Mouse (Mus musculus): Measurements from ENCODE around the gene Ptprg. TPM values are rescaled to one million over a fixed set of nuclear protein-coding genes. Genes with fewer than 3 reads are reported as not detected.

Gene Ptprg
- polyA plus RNA-seq, 1 experiment from 2014 or later: 42.3 TPM

- Histone ChIP-seq H3K4me1 (ENCODE audit: control insufficient read depth, insufficient read depth, low read length) (no peaks in the 10 kb centered on the region), H3K27ac (ENCODE audit: low read depth, low read length) (no peak overlapping the region), H3K4me2 (ENCODE audit: low read depth, low read length) (no peak overlapping the region), H3K9me3 (ENCODE audit: control insufficient read depth, low read length) (no peaks in the 10 kb centered on the region), H3K4me3 (ENCODE audit: low read depth, low read length) (no peak overlapping the region), H3K9ac (replicated peaks; ENCODE audit: low read depth, low read length) (no peak overlapping the region), H3K36me3 (ENCODE audit: control insufficient read depth, insufficient read depth, low read length) (no peaks in the 10 kb centered on the region), H3K27me3 (ENCODE audit: control insufficient read depth, insufficient read depth, low read length) (no peaks in the 10 kb centered on the region)
- ATAC-seq (ENCODE audit: low read depth): no peak
- 93% methylated on average over 3 of the region's 3 CpGs for WGBS
Observed at GRCm38 (mm10) chr14:12105593-12105992, 552.3 kb downstream of the Ptprg start.

GRCm38 (mm10) chr14:12107459-12107858 is 554.1 kb downstream of the Ptprg start:
- Histone ChIP-seq H3K4me1 (ENCODE audit: control insufficient read depth, insufficient read depth, low read length) (no peaks in the 10 kb centered on the region), H3K9me3 (ENCODE audit: control insufficient read depth, low read length) (no peaks in the 10 kb centered on the region), H3K4me3 (ENCODE audit: low read depth, low read length) (no peak overlapping the region), H3K27ac (ENCODE audit: low read depth, low read length) (no peak overlapping the region), H3K36me3 (ENCODE audit: control insufficient read depth, insufficient read depth, low read length) (no peaks in the 10 kb centered on the region), H3K9ac (replicated peaks; ENCODE audit: low read depth, low read length) (no peak overlapping the region), H3K27me3 (ENCODE audit: control insufficient read depth, insufficient read depth, low read length) (no peaks in the 10 kb centered on the region), H3K4me2 (ENCODE audit: low read depth, low read length) (no peak overlapping the region)
- no peak for ATAC-seq (ENCODE audit: low read depth)
- 65% methylated on average over 7 of the region's 7 CpGs for WGBS

- Histone ChIP-seq H3K9ac (replicated peaks; ENCODE audit: low read depth, low read length) (no peak overlapping the region), H3K36me3 (ENCODE audit: control insufficient read depth, insufficient read depth, low read length) (no peaks in the 10 kb centered on the region), H3K27ac (ENCODE audit: low read depth, low read length) (no peak overlapping the region), H3K9me3 (ENCODE audit: control insufficient read depth, low read length) (no peaks in the 10 kb centered on the region), H3K4me1 (ENCODE audit: control insufficient read depth, insufficient read depth, low read length) (no peaks in the 10 kb centered on the region), H3K4me3 (ENCODE audit: low read depth, low read length) (no peak overlapping the region), H3K27me3 (ENCODE audit: control insufficient read depth, insufficient read depth, low read length) (no peaks in the 10 kb centered on the region), H3K4me2 (ENCODE audit: low read depth, low read length) (no peak overlapping the region)
- whole genome bisulfite sequencing: 88% methylated on average over 7 of the region's 7 CpGs
- ATAC-seq (ENCODE audit: low read depth): no peak
Observed at GRCm38 (mm10) chr14:12107991-12108390, 554.7 kb downstream of the Ptprg start.

DNA sequence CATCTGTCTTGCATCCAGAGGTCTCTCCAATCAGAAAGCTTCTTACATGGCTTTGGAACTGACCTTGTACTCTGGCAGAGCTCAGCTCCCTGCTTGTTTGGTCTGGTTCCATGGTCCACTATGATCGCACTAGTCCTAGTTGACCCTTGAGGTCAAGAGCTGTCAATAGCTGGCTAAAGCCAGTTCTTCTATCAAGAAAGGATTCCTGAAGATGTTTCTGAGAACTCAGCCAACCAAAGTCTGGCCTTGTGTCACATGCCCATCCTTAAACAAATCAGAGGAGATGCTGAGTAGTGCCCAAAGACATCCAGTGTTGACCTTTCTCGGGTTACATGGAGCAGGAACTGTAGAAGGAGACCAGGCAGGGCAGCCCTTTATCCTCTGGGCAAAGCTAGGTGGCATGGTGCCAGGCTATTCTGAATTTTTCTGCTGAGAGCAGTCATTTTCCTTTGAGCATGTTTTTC is 559.2 kb downstream of the Ptprg start:
- no peaks in the 10 kb centered on the region for H3K4me1 ChIP-seq (ENCODE audit: control insufficient read depth, insufficient read depth, low read length)
- H3K4me2 ChIP-seq (ENCODE audit: low read depth, low read length): no peak overlapping the region
- ATAC-seq (ENCODE audit: low read depth): no peak
- no peaks in the 10 kb centered on the region for H3K27me3 ChIP-seq (ENCODE audit: control insufficient read depth, insufficient read depth, low read length)
- no peak overlapping the region for H3K27ac ChIP-seq (ENCODE audit: low read depth, low read length)
- no peak overlapping the region for H3K4me3 ChIP-seq (ENCODE audit: low read depth, low read length)
- H3K36me3 ChIP-seq (ENCODE audit: control insufficient read depth, insufficient read depth, low read length): no peaks in the 10 kb centered on the region
- no peaks in the 10 kb centered on the region for H3K9me3 ChIP-seq (ENCODE audit: control insufficient read depth, low read length)
- H3K9ac ChIP-seq (replicated peaks; ENCODE audit: low read depth, low read length): no peak overlapping the region
- WGBS: 74% methylated on average over 2 of the region's 2 CpGs

GRCm38 (mm10) chr14:12113326-12113725 is 560.0 kb downstream of the Ptprg start:
- Histone ChIP-seq H3K4me3 (ENCODE audit: low read depth, low read length) (no peak overlapping the region), H3K9me3 (ENCODE audit: control insufficient read depth, low read length) (no peaks in the 10 kb centered on the region), H3K27ac (ENCODE audit: low read depth, low read length) (no peak overlapping the region), H3K4me1 (ENCODE audit: control insufficient read depth, insufficient read depth, low read length) (no peaks in the 10 kb centered on the region), H3K9ac (replicated peaks; ENCODE audit: low read depth, low read length) (no peak overlapping the region), H3K27me3 (ENCODE audit: control insufficient read depth, insufficient read depth, low read length) (no peaks in the 10 kb centered on the region), H3K36me3 (ENCODE audit: control insufficient read depth, insufficient read depth, low read length) (no peaks in the 10 kb centered on the region), H3K4me2 (ENCODE audit: low read depth, low read length) (no peak overlapping the region)
- WGBS: 73% methylated on average over 5 of the region's 5 CpGs
- ATAC-seq (ENCODE audit: low read depth): no peak

DNA sequence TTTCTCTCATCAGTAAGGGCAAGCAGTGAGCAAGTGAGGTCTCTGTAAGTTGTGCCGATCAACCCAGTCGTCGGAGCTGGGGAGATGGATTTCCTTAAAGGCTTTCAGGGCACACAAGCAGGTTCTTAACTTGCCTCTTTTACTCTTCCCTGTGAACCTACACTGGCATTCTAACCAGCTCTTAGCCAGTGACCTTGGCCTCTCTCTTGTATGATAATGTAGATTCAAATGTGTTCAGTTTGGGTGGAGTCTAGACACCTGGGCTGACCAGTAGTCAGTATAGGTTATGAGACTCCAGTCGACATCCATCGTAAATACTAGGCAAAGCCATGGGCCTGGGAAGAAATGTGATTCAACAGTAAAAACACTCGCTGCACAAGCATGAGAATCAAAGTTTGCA is 560.7 kb downstream of the Ptprg start:
- no peak for ATAC-seq (ENCODE audit: low read depth)
- H3K27me3 ChIP-seq (ENCODE audit: control insufficient read depth, insufficient read depth, low read length): no peaks in the 10 kb centered on the region
- no peaks in the 10 kb centered on the region for H3K9me3 ChIP-seq (ENCODE audit: control insufficient read depth, low read length)
- WGBS: 89% methylated on average over 6 of the region's 6 CpGs
- H3K27ac ChIP-seq (ENCODE audit: low read depth, low read length): no peak overlapping the region
- H3K4me2 ChIP-seq (ENCODE audit: low read depth, low read length): no peak overlapping the region
- no peak overlapping the region for H3K9ac ChIP-seq (replicated peaks; ENCODE audit: low read depth, low read length)
- no peaks in the 10 kb centered on the region for H3K4me1 ChIP-seq (ENCODE audit: control insufficient read depth, insufficient read depth, low read length)
- no peak overlapping the region for H3K4me3 ChIP-seq (ENCODE audit: low read depth, low read length)
- no peaks in the 10 kb centered on the region for H3K36me3 ChIP-seq (ENCODE audit: control insufficient read depth, insufficient read depth, low read length)

GRCm38 (mm10) chr14:12119260-12119659 is 565.9 kb downstream of the Ptprg start:
- Histone ChIP-seq H3K9me3 (ENCODE audit: control insufficient read depth, low read length) (no peaks in the 10 kb centered on the region), H3K27me3 (ENCODE audit: control insufficient read depth, insufficient read depth, low read length) (no peaks in the 10 kb centered on the region), H3K27ac (ENCODE audit: low read depth, low read length) (no peak overlapping the region), H3K4me3 (ENCODE audit: low read depth, low read length) (no peak overlapping the region), H3K9ac (replicated peaks; ENCODE audit: low read depth, low read length) (no peak overlapping the region), H3K4me2 (ENCODE audit: low read depth, low read length) (no peak overlapping the region), H3K36me3 (ENCODE audit: control insufficient read depth, insufficient read depth, low read length) (no peaks in the 10 kb centered on the region), H3K4me1 (ENCODE audit: control insufficient read depth, insufficient read depth, low read length) (no peaks in the 10 kb centered on the region)
- no peak for ATAC-seq (ENCODE audit: low read depth)
- WGBS: 36% methylated on average over 8 of the region's 8 CpGs

- 79% methylated on average over 7 of the region's 7 CpGs for WGBS
- Histone ChIP-seq H3K9ac (replicated peaks; ENCODE audit: low read depth, low read length) (no peak overlapping the region), H3K4me3 (ENCODE audit: low read depth, low read length) (no peak overlapping the region), H3K4me2 (ENCODE audit: low read depth, low read length) (no peak overlapping the region), H3K36me3 (ENCODE audit: control insufficient read depth, insufficient read depth, low read length) (no peaks in the 10 kb centered on the region), H3K27ac (ENCODE audit: low read depth, low read length) (no peak overlapping the region), H3K27me3 (ENCODE audit: control insufficient read depth, insufficient read depth, low read length) (no peaks in the 10 kb centered on the region), H3K4me1 (ENCODE audit: control insufficient read depth, insufficient read depth, low read length) (no peaks in the 10 kb centered on the region), H3K9me3 (ENCODE audit: control insufficient read depth, low read length) (no peaks in the 10 kb centered on the region)
- no peak for ATAC-seq (ENCODE audit: low read depth)
Observed at GRCm38 (mm10) chr14:12121906-12122305, 568.6 kb downstream of the Ptprg start.

DNA sequence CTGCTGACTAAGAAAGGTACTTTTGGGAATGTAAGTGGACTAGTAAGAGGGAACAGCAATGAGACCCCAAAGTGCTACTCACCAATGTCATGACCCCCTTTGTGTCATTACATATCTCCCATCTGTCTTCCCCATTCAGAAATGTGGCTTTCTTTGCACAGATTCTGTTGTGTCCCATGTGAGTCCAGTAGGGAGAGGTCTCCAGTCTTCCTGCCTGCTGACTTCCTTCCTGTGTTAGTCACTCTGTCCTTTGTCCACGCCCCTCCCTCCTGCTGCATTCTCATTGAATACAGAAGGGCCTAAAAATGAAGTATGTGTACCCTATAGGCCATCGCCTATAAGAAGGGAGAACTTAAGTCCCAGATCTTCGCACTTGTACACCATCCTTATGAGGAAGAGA is 571.4 kb downstream of the Ptprg start:
- Histone ChIP-seq H3K36me3 (ENCODE audit: control insufficient read depth, insufficient read depth, low read length) (no peaks in the 10 kb centered on the region), H3K9ac (replicated peaks; ENCODE audit: low read depth, low read length) (no peak overlapping the region), H3K4me2 (ENCODE audit: low read depth, low read length) (no peak overlapping the region), H3K27ac (ENCODE audit: low read depth, low read length) (no peak overlapping the region), H3K4me1 (ENCODE audit: control insufficient read depth, insufficient read depth, low read length) (no peaks in the 10 kb centered on the region), H3K27me3 (ENCODE audit: control insufficient read depth, insufficient read depth, low read length) (no peaks in the 10 kb centered on the region), H3K9me3 (ENCODE audit: control insufficient read depth, low read length) (no peaks in the 10 kb centered on the region), H3K4me3 (ENCODE audit: low read depth, low read length) (no peak overlapping the region)
- 88% methylated on average over 3 of the region's 3 CpGs for WGBS
- no peak for ATAC-seq (ENCODE audit: low read depth)

DNA sequence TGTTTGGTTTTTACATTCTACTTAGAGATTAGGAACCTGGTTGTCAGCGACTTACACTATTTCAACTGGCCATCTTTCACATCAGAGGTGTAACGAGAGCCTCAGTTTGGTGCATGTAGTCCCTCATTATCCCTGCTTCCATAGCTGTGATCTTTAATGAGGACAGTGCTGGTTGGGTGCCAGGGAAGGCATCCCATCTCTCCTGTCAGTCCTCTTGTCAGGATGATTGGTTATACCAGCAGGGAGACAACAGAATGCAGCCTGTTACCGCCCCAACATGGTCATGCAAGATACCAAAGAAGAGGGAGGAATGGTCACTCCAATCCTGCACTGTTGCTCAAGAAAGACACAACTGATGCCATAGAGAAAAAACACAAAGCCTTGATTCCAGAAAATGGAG is 574.6 kb downstream of the Ptprg start:
- no peak overlapping the region for H3K4me2 ChIP-seq (ENCODE audit: low read depth, low read length)
- H3K9ac ChIP-seq (replicated peaks; ENCODE audit: low read depth, low read length): no peak overlapping the region
- WGBS: 86% methylated on average over 3 of the region's 3 CpGs
- no peak for ATAC-seq (ENCODE audit: low read depth)
- H3K9me3 ChIP-seq (ENCODE audit: control insufficient read depth, low read length): no peaks in the 10 kb centered on the region
- no peak overlapping the region for H3K27ac ChIP-seq (ENCODE audit: low read depth, low read length)
- H3K27me3 ChIP-seq (ENCODE audit: control insufficient read depth, insufficient read depth, low read length): no peaks in the 10 kb centered on the region
- no peaks in the 10 kb centered on the region for H3K36me3 ChIP-seq (ENCODE audit: control insufficient read depth, insufficient read depth, low read length)
- H3K4me1 ChIP-seq (ENCODE audit: control insufficient read depth, insufficient read depth, low read length): no peaks in the 10 kb centered on the region
- no peak overlapping the region for H3K4me3 ChIP-seq (ENCODE audit: low read depth, low read length)

All from neural tube, embryonic 14.5 days (tissue).